Mouse (Mus musculus): Measurements from ENCODE around the gene Wnt3a. TPM values are rescaled to one million over a fixed set of nuclear protein-coding genes. Genes with fewer than 3 reads are reported as not detected.

The Wnt3a gene
- total and polyA plus RNA-seq, 3 experiments: not detected

DNA sequence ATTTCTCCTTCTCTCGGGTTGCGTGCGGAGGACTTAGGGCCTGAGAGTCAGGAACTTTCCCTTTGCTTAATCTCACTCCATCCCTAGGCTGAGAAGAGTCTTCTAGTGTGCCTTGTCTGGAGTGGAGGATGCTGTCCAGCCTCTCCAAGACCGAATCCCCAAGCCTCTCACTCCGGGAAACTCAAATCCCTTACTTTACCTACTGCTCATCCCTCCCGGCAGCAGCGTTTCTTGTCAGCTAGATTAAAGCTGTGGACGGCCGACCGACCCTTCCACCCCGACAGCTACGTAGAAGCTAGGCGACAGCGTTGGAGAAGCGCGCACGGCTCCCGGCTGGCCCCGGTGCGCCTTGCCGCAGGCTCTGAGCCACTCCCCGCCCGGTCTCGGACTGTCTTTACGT is 846 bp downstream of the Wnt3a start:
- TF ChIP-seq TCF12 (IDR thresholded peaks at IDR 0.05; ENCODE audit: low read depth, low read length) (no peak), TAL1 (IDR thresholded peaks at IDR 0.05; ENCODE audit: low read length) (no peak), CTCF (IDR thresholded peaks at IDR 0.05 in 2 of 3, conservative IDR thresholded peaks at IDR 0.05 in 1 of 3; ENCODE audit: control insufficient read depth in 1 of 3, insufficient read depth in 1 of 3, low read depth in 2 of 3, low read length in 3 of 3, poor library complexity in 1 of 3, severe bottlenecking in 1 of 3) (no peak), ZC3H11A (IDR thresholded peaks at IDR 0.05; ENCODE audit: low read depth, low read length) (no peak), GABPA (IDR thresholded peaks at IDR 0.05; ENCODE audit: low read depth, low read length) (no peak), MAX (IDR thresholded peaks at IDR 0.05; ENCODE audit: low read length) (no peak), HCFC1 (IDR thresholded peaks at IDR 0.05; ENCODE audit: low read depth, low read length) (no peak), NRF1 (IDR thresholded peaks at IDR 0.05; ENCODE audit: insufficient read depth, low read depth, low read length, poor library complexity, severe bottlenecking) (no peak), ZNF384 (IDR thresholded peaks at IDR 0.05; ENCODE audit: low read depth, low read length) (no peak), NELFE (IDR thresholded peaks at IDR 0.05; ENCODE audit: low read depth, low read length) (no peak), KAT2A (conservative IDR thresholded peaks at IDR 0.05; ENCODE audit: low read depth, low read length) (no peak), CHD2 (IDR thresholded peaks at IDR 0.05; ENCODE audit: low read length) (no peak), TBP (IDR thresholded peaks at IDR 0.05; ENCODE audit: low read depth, low read length) (no peak), JUND (IDR thresholded peaks at IDR 0.05; ENCODE audit: low read depth, low read length) (no peak), MYC (IDR thresholded peaks at IDR 0.05; ENCODE audit: low read depth, low read length) (no peak), MAZ (IDR thresholded peaks at IDR 0.05; ENCODE audit: low read depth, low read length) (no peak), ZMIZ1 (IDR thresholded peaks at IDR 0.05; ENCODE audit: low read depth, low read length) (no peak), MEF2A (IDR thresholded peaks at IDR 0.05; ENCODE audit: extremely low read depth, insufficient replicate concordance, low read depth, low read length, poor library complexity, severe bottlenecking) (no peak), E2F4 (IDR thresholded peaks at IDR 0.05; ENCODE audit: borderline replicate concordance, low read depth, low read length) (no peak), RCOR1 (IDR thresholded peaks at IDR 0.05; ENCODE audit: low read depth, low read length) (no peak)
- H3K79me2 ChIP-seq (ENCODE audit: control insufficient read depth, insufficient read depth, low read length, poor library complexity): no peaks in the 10 kb centered on the region
- no peaks in the 10 kb centered on the region for H3K36me3 ChIP-seq (ENCODE audit: control insufficient read depth in 1 of 2, insufficient read depth in 2 of 2, low read length in 2 of 2)
- H3K9ac ChIP-seq (ENCODE audit: control insufficient read depth, low read depth, low read length, poor library complexity, severe bottlenecking): no peak overlapping the region
- peaks cover 0 to 2% of the 10 kb centered on the region in 2 experiments; a peak in 3 of 4 replicates for H3K27me3 ChIP-seq (ENCODE audit: control insufficient read depth in 1 of 2, insufficient read depth in 2 of 2, low read length in 2 of 2)
- no peak for DNase-seq (ENCODE audit: low read depth, low spot score)
- H3K4me1 ChIP-seq (ENCODE audit: control insufficient read depth in 1 of 2, insufficient read depth in 2 of 2, low read length in 2 of 2): no peaks in the 10 kb centered on the region
- no peaks in the 10 kb centered on the region for H3K9me3 ChIP-seq (replicated peaks; ENCODE audit: insufficient read depth, low read length)
- no peak overlapping the region for H3K27ac ChIP-seq (ENCODE audit: control insufficient read depth, low read depth, low read length)
- H3K4me3 ChIP-seq (ENCODE audit: control insufficient read depth in 1 of 2, insufficient read depth in 1 of 2, low read depth in 2 of 2, low read length in 2 of 2): no peak overlapping the region

DNA sequence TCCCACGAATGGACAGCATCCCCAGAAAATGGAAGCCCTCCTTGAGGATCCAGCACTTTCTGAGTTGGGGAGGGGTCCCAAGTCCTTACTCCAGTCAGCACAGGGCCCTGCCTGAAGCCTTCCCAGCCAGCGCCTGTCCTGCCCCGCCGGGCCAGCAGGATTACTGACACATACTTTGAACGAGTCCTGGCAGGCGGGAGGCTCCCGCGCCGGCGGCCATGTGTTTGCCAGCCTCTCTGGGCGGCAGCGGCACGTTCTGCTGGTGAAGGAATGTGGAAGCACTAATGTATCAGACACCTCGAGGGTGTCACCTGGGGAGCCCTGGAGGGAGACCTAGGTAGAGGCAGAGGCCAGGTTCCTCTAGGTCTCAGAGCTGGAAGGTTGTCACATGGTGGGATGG is 6.4 kb downstream of the Wnt3a start:
- Histone ChIP-seq H3K36me3 (ENCODE audit: control insufficient read depth in 1 of 2, insufficient read depth in 2 of 2, low read length in 2 of 2) (no peaks in the 10 kb centered on the region), H3K9me3 (replicated peaks; ENCODE audit: insufficient read depth, low read length) (no peaks in the 10 kb centered on the region)
- no peak for TF ChIP-seq MYB (IDR thresholded peaks at IDR 0.05; ENCODE audit: low read depth, low read length)
- no peak for TF ChIP-seq JUND (IDR thresholded peaks at IDR 0.05; ENCODE audit: low read depth, low read length)

More for the DNA sequence above, 6.4 kb downstream of the Wnt3a start:
- Histone ChIP-seq H3K27ac (ENCODE audit: control insufficient read depth, low read depth, low read length) (no peak overlapping the region), H3K9ac (ENCODE audit: control insufficient read depth, low read depth, low read length, poor library complexity, severe bottlenecking) (no peak overlapping the region), H3K4me1 (ENCODE audit: control insufficient read depth in 1 of 2, insufficient read depth in 2 of 2, low read length in 2 of 2) (no peaks in the 10 kb centered on the region), H3K79me2 (ENCODE audit: control insufficient read depth, insufficient read depth, low read length, poor library complexity) (no peaks in the 10 kb centered on the region), H3K27me3 (ENCODE audit: control insufficient read depth in 1 of 2, insufficient read depth in 2 of 2, low read length in 2 of 2) (peaks cover 20 to 26% of the 10 kb centered on the region in 2 experiments), H3K4me3 (ENCODE audit: control insufficient read depth in 1 of 2, insufficient read depth in 1 of 2, low read depth in 2 of 2, low read length in 2 of 2) (no peak overlapping the region)
- no peak for DNase-seq (ENCODE audit: low read depth, low spot score)

Measured in MEL (cell line).